Comparison of ENCODE assay signal across 26 mouse cellular contexts in the genomic region with DNA sequence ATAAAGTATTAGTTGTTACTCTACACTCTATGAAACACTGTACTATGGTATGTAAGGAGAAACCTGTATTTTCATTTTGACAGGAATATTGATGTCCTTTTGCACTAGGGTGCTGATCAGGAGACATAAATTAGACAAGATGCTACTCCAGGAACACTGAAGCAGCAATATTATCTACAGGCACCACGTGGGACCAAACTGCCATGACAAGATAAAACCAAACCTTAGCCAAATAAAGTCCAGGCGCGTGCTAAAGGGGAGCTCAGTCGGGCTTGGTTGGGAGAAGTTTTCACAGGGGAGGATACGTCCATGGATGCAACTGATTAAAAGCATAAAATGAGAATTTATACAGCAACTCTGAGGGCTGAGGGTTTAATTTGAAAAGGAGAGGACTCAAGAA. TPM values are rescaled to one million over a fixed set of nuclear protein-coding genes. Genes with fewer than 3 reads are reported as not detected.
DNase-seq lines count a peak whose midpoint lies in the region; ATAC-seq and TF ChIP-seq lines count a peak whose summit lies in the region.
"Had no signal": no experiment of that assay in that cellular context is flagged by ENCODE, and none has a peak within 500 bp of the region (broad histone marks: within the 10 kb centered on the region; RNA-seq: fewer than 3 reads in every experiment).

No protein-coding gene starts in this region.

- H3K36me3 ChIP-seq in liver, postnatal 0 days (replicated peaks; ENCODE audit: insufficient read depth, low read length), result no peaks in the 10 kb centered on the region
- no peaks in the 10 kb centered on the region for H3K36me3 ChIP-seq in liver, embryonic 13.5 days
- H3K36me3 ChIP-seq: embryonic facial prominence, embryonic 12.5 days; embryonic facial prominence, embryonic 15.5 days; heart, embryonic 12.5 days; heart, embryonic 15.5 days; hindbrain, embryonic 10.5 days had no signal

- 65% methylated on average over 5 of the region's 5 CpGs for WGBS in liver, postnatal 0 days (ENCODE audit: insufficient replicate concordance)
- WGBS in liver, embryonic 13.5 days (ENCODE audit: insufficient replicate concordance), result 34% methylated on average over 5 of the region's 5 CpGs

- no peak for TF ChIP-seq CTCF in liver, postnatal 0 days (IDR thresholded peaks at IDR 0.05; ENCODE audit: low read depth)

- H3K4me3 ChIP-seq in liver, postnatal 0 days (ENCODE audit: low read depth, low read length), result no peak overlapping the region
- H3K4me3 ChIP-seq in liver, embryonic 13.5 days (replicated peaks), result no peak overlapping the region
- H3K4me3 ChIP-seq: embryonic facial prominence, embryonic 12.5 days; embryonic facial prominence, embryonic 15.5 days; gastrocnemius, adult 2 months; heart, embryonic 12.5 days; heart, embryonic 15.5 days; hindbrain, embryonic 10.5 days had no signal

- H3K27me3 ChIP-seq in liver, postnatal 0 days (ENCODE audit: insufficient read depth, low read length), result no peaks in the 10 kb centered on the region
- no peaks in the 10 kb centered on the region for H3K27me3 ChIP-seq in liver, embryonic 13.5 days
- H3K27me3 ChIP-seq: embryonic facial prominence, embryonic 12.5 days; embryonic facial prominence, embryonic 15.5 days; heart, embryonic 12.5 days; heart, embryonic 15.5 days had no signal

- no peak overlapping the region for H3K9ac ChIP-seq in liver, postnatal 0 days (replicated peaks)
- H3K9ac ChIP-seq in liver, embryonic 13.5 days, result no peak overlapping the region
- H3K9ac ChIP-seq: embryonic facial prominence, embryonic 12.5 days; embryonic facial prominence, embryonic 15.5 days; forebrain, postnatal 0 days; heart, embryonic 12.5 days; heart, embryonic 15.5 days; hindbrain, embryonic 14.5 days had no signal

- H3K27ac ChIP-seq in liver, postnatal 0 days (ENCODE audit: low read depth), result no peak overlapping the region
- no peak overlapping the region for H3K27ac ChIP-seq in liver, embryonic 13.5 days
- H3K27ac ChIP-seq: embryonic facial prominence, embryonic 12.5 days; embryonic facial prominence, embryonic 15.5 days; gastrocnemius, adult 2 months; hindbrain, embryonic 10.5 days; hindbrain, embryonic 14.5 days had no signal

- H3K9me3 ChIP-seq in liver, postnatal 0 days (ENCODE audit: low read length), result no peaks in the 10 kb centered on the region
- H3K9me3 ChIP-seq in liver, embryonic 13.5 days (replicated peaks), result no peaks in the 10 kb centered on the region
- H3K9me3 ChIP-seq: embryonic facial prominence, embryonic 12.5 days; embryonic facial prominence, embryonic 15.5 days; heart, embryonic 12.5 days; heart, embryonic 15.5 days; hindbrain, embryonic 10.5 days had no signal

- no peak for TF ChIP-seq EP300 in liver, postnatal 0 days (IDR thresholded peaks at IDR 0.05; ENCODE audit: low read depth)

- DNase-seq in liver, result peak; percentile 5
- no peak for DNase-seq in liver, postnatal 0 days
- peak; percentile 24 for DNase-seq in c-Kit-positive CD71-positive TER-119-negative erythroid progenitor cells, embryonic 14.5 days (ENCODE audit: low read depth)
- DNase-seq in c-Kit-positive CD71-positive TER-119-positive erythroid progenitor cells, embryonic 14.5 days (ENCODE audit: low spot score), result peak; percentile 19
- no peak for DNase-seq in liver, embryonic 13.5 days
- DNase-seq in ovary, postnatal 10 days (ENCODE audit: low spot score), result no peak
- no peak for DNase-seq in cerebellum, adult 8-10 months
- DNase-seq: adrenal gland, adult 2 months; adrenal gland, postnatal 14 days; cerebellum, adult 18-20 months; cerebellum, adult 9-11 months; cerebellum, postnatal 25 days; forebrain, postnatal 0 days; gastrocnemius, adult 2 months; gastrocnemius, postnatal 25 days; heart, adult 18-20 months; heart, postnatal 10 days; heart, postnatal 36 days had no signal

- H3K4me1 ChIP-seq in liver, postnatal 0 days (ENCODE audit: insufficient read depth), result no peaks in the 10 kb centered on the region
- H3K4me1 ChIP-seq in liver, embryonic 13.5 days (replicated peaks), result peaks cover 6% of the 10 kb centered on the region; the same call in 1 of the 2 replicates
- H3K4me1 ChIP-seq: embryonic facial prominence, embryonic 12.5 days; embryonic facial prominence, embryonic 15.5 days; hindbrain, embryonic 10.5 days had no signal

- no peak overlapping the region for H3K4me2 ChIP-seq in liver, postnatal 0 days (ENCODE audit: low read depth, low read length)
- 0 out of 2 replicates have a peak overlapping the region, but pooled peaks have one; percentile 12 for H3K4me2 ChIP-seq in liver, embryonic 13.5 days
- H3K4me2 ChIP-seq: embryonic facial prominence, embryonic 12.5 days; embryonic facial prominence, embryonic 15.5 days; heart, embryonic 12.5 days; heart, embryonic 15.5 days; hindbrain, embryonic 14.5 days had no signal

- no peak for ATAC-seq in liver, postnatal 0 days
- ATAC-seq in liver, embryonic 13.5 days (ENCODE audit: low read depth), result peak; percentile 66
- ATAC-seq: CD4-positive, CD25-positive, alpha-beta regulatory T cell, adult 4 months; forebrain, embryonic 14.5 days; forebrain, postnatal 0 days had no signal

RNA-seq across cellular contexts. Expression of gene Prkd1, which starts 53.1 kb away (rescaled TPM):
- 0.09 and 0.17 TPM in 2 replicates for polyA plus RNA-seq in liver, postnatal 0 days (2015; fragmentation: Nextera tagmentation; extraction: Ambion mirVana)
- 0.75 and 0.86 TPM in 2 replicates for polyA plus RNA-seq in liver, embryonic 13.5 days (2015; fragmentation: Nextera tagmentation; extraction: Ambion mirVana)
- polyA plus RNA-seq: CD4-positive, CD25-positive, alpha-beta regulatory T cell, adult 4 months had no signal

Comparison
In these comparisons a context has a peak if more than half of its experiments do, and no peak if none do; other contexts are left out.
1. DNase-seq: peak in liver (single experiment), c-Kit-positive CD71-positive TER-119-negative erythroid progenitor cells, embryonic 14.5 days (single experiment) and c-Kit-positive CD71-positive TER-119-positive erythroid progenitor cells, embryonic 14.5 days (single experiment); none in liver, postnatal 0 days (single experiment), liver, embryonic 13.5 days (single experiment), ovary, postnatal 10 days (single experiment) and cerebellum, adult 8-10 months (single experiment).